Mouse (Mus musculus): ENCODE data around the gene Scarf1. TPM values are rescaled to one million over a fixed set of nuclear protein-coding genes. Genes with fewer than 3 reads are reported as not detected.
"Not testable (repeated sequence)": the region's sequence is repeated elsewhere in the genome, so short reads cannot be mapped to it uniquely, and the experiment has no call there.

The Scarf1 gene
- polyA plus RNA-seq, 1 experiment, result 13.3 TPM

- no peaks in the 10 kb centered on the region for H3K36me3 ChIP-seq (ENCODE audit: control insufficient read depth, insufficient read depth, low read length)
- 42% methylated on average over 5 of the region's 5 CpGs for WGBS
- peaks cover 25% of the 10 kb centered on the region for H3K4me1 ChIP-seq (ENCODE audit: control insufficient read depth, insufficient read depth, low read length)
- H3K4me3 ChIP-seq (ENCODE audit: insufficient read depth, low read depth, low read length), result no peak overlapping the region
- H3K27me3 ChIP-seq (replicated peaks; ENCODE audit: control insufficient read depth, insufficient read depth, low read length), result no peaks in the 10 kb centered on the region
- TF ChIP-seq CTCF (conservative IDR thresholded peaks at IDR 0.05; ENCODE audit: insufficient read depth, insufficient read length, low read depth, low read length) (no peak), POLR2A (IDR thresholded peaks at IDR 0.05; ENCODE audit: low read depth, low read length) (no peak)
- peak; percentile 77 for DNase-seq
- H3K27ac ChIP-seq (ENCODE audit: insufficient read depth, low read depth, low read length), result peak overlapping the region; percentile 75
Measured at GRCm38 (mm10) chr11:75551321-75551720, 38.0 kb downstream of the Scarf1 start.

GRCm38 (mm10) chr11:75551961-75552441 is 38.7 kb downstream of the Scarf1 start:
- H3K4me3 ChIP-seq (ENCODE audit: insufficient read depth, low read depth, low read length), result no peak overlapping the region
- no peaks in the 10 kb centered on the region for H3K36me3 ChIP-seq (ENCODE audit: control insufficient read depth, insufficient read depth, low read length)
- DNase-seq, result no peak
- H3K27me3 ChIP-seq (replicated peaks; ENCODE audit: control insufficient read depth, insufficient read depth, low read length), result no peaks in the 10 kb centered on the region
- peaks cover 25% of the 10 kb centered on the region for H3K4me1 ChIP-seq (ENCODE audit: control insufficient read depth, insufficient read depth, low read length)
- 54% methylated on average over 9 of the region's 9 CpGs for WGBS
- peak overlapping the region; percentile 75 for H3K27ac ChIP-seq (ENCODE audit: insufficient read depth, low read depth, low read length)
- no peak for TF ChIP-seq POLR2A (IDR thresholded peaks at IDR 0.05; ENCODE audit: low read depth, low read length)
- TF ChIP-seq CTCF (conservative IDR thresholded peaks at IDR 0.05; ENCODE audit: insufficient read depth, insufficient read length, low read depth, low read length), result no peak

GRCm38 (mm10) chr11:75552906-75553482 is 39.7 kb downstream of the Scarf1 start:
- Histone ChIP-seq H3K36me3 (ENCODE audit: control insufficient read depth, insufficient read depth, low read length) (no peaks in the 10 kb centered on the region; the same call in 1 of the 2 replicates), H3K27ac (ENCODE audit: insufficient read depth, low read depth, low read length) (peak overlapping the region; percentile 75), H3K4me1 (ENCODE audit: control insufficient read depth, insufficient read depth, low read length) (peaks cover 25% of the 10 kb centered on the region), H3K4me3 (ENCODE audit: insufficient read depth, low read depth, low read length) (no peak overlapping the region), H3K27me3 (replicated peaks; ENCODE audit: control insufficient read depth, insufficient read depth, low read length) (no peaks in the 10 kb centered on the region)
- peak; percentile 53 for DNase-seq
- 66% methylated on average over 7 of the region's 7 CpGs for WGBS
- TF ChIP-seq CTCF (conservative IDR thresholded peaks at IDR 0.05; ENCODE audit: insufficient read depth, insufficient read length, low read depth, low read length) (no peak), POLR2A (IDR thresholded peaks at IDR 0.05; ENCODE audit: low read depth, low read length) (no peak)

- H3K27me3 ChIP-seq (replicated peaks; ENCODE audit: control insufficient read depth, insufficient read depth, low read length); H3K4me3 ChIP-seq (ENCODE audit: insufficient read depth, low read depth, low read length); DNase-seq; H3K36me3 ChIP-seq (ENCODE audit: control insufficient read depth, insufficient read depth, low read length); H3K27ac ChIP-seq (ENCODE audit: insufficient read depth, low read depth, low read length): not testable (repeated sequence)
- peaks cover 12% of the 10 kb centered on the region for H3K4me1 ChIP-seq (ENCODE audit: control insufficient read depth, insufficient read depth, low read length)
- WGBS, result 95% methylated on average over 6 of the region's 6 CpGs
Measured at GRCm38 (mm10) chr11:75556006-75556405, 42.7 kb downstream of the Scarf1 start.

- Histone ChIP-seq H3K27ac (ENCODE audit: insufficient read depth, low read depth, low read length) (peak overlapping the region; percentile 41), H3K4me3 (ENCODE audit: insufficient read depth, low read depth, low read length) (no peak overlapping the region), H3K36me3 (ENCODE audit: control insufficient read depth, insufficient read depth, low read length) (no peaks in the 10 kb centered on the region; the same call in 1 of the 2 replicates), H3K27me3 (replicated peaks; ENCODE audit: control insufficient read depth, insufficient read depth, low read length) (no peaks in the 10 kb centered on the region), H3K4me1 (ENCODE audit: control insufficient read depth, insufficient read depth, low read length) (peaks cover 5% of the 10 kb centered on the region)
- TF ChIP-seq POLR2A (IDR thresholded peaks at IDR 0.05; ENCODE audit: low read depth, low read length) (no peak), CTCF (conservative IDR thresholded peaks at IDR 0.05; ENCODE audit: insufficient read depth, insufficient read length, low read depth, low read length) (no peak)
- no peak for DNase-seq
- 66% methylated on average over 6 of the region's 6 CpGs for WGBS
Measured at GRCm38 (mm10) chr11:75557142-75557541, 43.8 kb downstream of the Scarf1 start.

- DNase-seq, result no peak
- TF ChIP-seq CTCF (conservative IDR thresholded peaks at IDR 0.05; ENCODE audit: insufficient read depth, insufficient read length, low read depth, low read length) (peak; percentile 44), POLR2A (IDR thresholded peaks at IDR 0.05; ENCODE audit: low read depth, low read length) (no peak)
- H3K36me3 ChIP-seq (ENCODE audit: control insufficient read depth, insufficient read depth, low read length), result no peaks in the 10 kb centered on the region; the same call in 1 of the 2 replicates
- no peak overlapping the region for H3K4me3 ChIP-seq (ENCODE audit: insufficient read depth, low read depth, low read length)
- no peaks in the 10 kb centered on the region; the same call in 1 of the 2 replicates for H3K4me1 ChIP-seq (ENCODE audit: control insufficient read depth, insufficient read depth, low read length)
- WGBS, result 91% methylated on average over 1 of the region's 1 CpGs
- H3K27me3 ChIP-seq (replicated peaks; ENCODE audit: control insufficient read depth, insufficient read depth, low read length), result no peaks in the 10 kb centered on the region
- H3K27ac ChIP-seq (ENCODE audit: insufficient read depth, low read depth, low read length), result no peak overlapping the region
Measured at GRCm38 (mm10) chr11:75558101-75558500, 44.8 kb downstream of the Scarf1 start.

GRCm38 (mm10) chr11:75559870-75560504 is 46.6 kb downstream of the Scarf1 start:
- Histone ChIP-seq H3K36me3 (ENCODE audit: control insufficient read depth, insufficient read depth, low read length) (no peaks in the 10 kb centered on the region; the same call in 1 of the 2 replicates), H3K27me3 (replicated peaks; ENCODE audit: control insufficient read depth, insufficient read depth, low read length) (no peaks in the 10 kb centered on the region), H3K4me3 (ENCODE audit: insufficient read depth, low read depth, low read length) (no peak overlapping the region), H3K27ac (ENCODE audit: insufficient read depth, low read depth, low read length) (no peak overlapping the region), H3K4me1 (ENCODE audit: control insufficient read depth, insufficient read depth, low read length) (peaks cover 3% of the 10 kb centered on the region; the same call in 1 of the 2 replicates)
- no peak for TF ChIP-seq POLR2A (IDR thresholded peaks at IDR 0.05; ENCODE audit: low read depth, low read length)
- no peak for TF ChIP-seq CTCF (conservative IDR thresholded peaks at IDR 0.05; ENCODE audit: insufficient read depth, insufficient read length, low read depth, low read length)
- no peak for DNase-seq
- 86% methylated on average over 8 of the region's 8 CpGs for WGBS

All from kidney, adult 2 months (tissue).